Mouse (Mus musculus) gastrocnemius, adult 2 months (tissue): ENCODE results near the gene Pvr. TPM values are rescaled to one million over a fixed set of nuclear protein-coding genes. Genes with fewer than 3 reads are reported as not detected.

ENCODE experiments used
- DNase-seq: peaks from one replicate; pipeline ENCODE4 v3.0.0; 2022
- H3K27ac ChIP-seq: fragments of 200-600 bp; 2 replicates; pipeline ENCODE4 v1.8.1; 2022; ENCODE audit warnings: mild to moderate bottlenecking
- H3K4me3 ChIP-seq: fragments of 200-600 bp; 2 replicates; pipeline ENCODE4 v1.8.1; 2022; ENCODE audit warnings: mild to moderate bottlenecking, moderate library complexity
- CTCF ChIP-seq: fragments of 200-600 bp; IDR thresholded peaks from 2 replicates; pipeline ENCODE4 v1.8.1; 2022; ENCODE audit warnings: antibody characterized with exemption, mild to moderate bottlenecking, moderate library complexity
- intact Hi-C: fragments of 180-260 bp; cut with DNase I; formaldehyde crosslinking; loops from one replicate; pipeline ENCODE4 v1.15.1; 2025
- total RNA-seq, 2 experiments: library from RNA; stranded (reverse); gene quantifications; 2 replicates each; pipeline ENCODE4 v1.2.3; 2021

The Pvr gene
- total RNA-seq, 2 experiments from 2014 or later, result 5.9 to 6.3 TPM

GRCm38 (mm10) chr7:19876781-19877425, 44.1 kb downstream of the Pvr start:
- H3K4me3 ChIP-seq, result no peak overlapping the region
- no peak overlapping the region for H3K27ac ChIP-seq
- DNase-seq, result peak; percentile 23
- intact Hi-C loops, result no loop called here
- no peak for TF ChIP-seq CTCF

- H3K27ac ChIP-seq, result no peak overlapping the region
- peak; percentile 27 for DNase-seq
- intact Hi-C loops, result no loop called here
- peak; percentile 76 for TF ChIP-seq CTCF
- H3K4me3 ChIP-seq, result peak overlapping the region; percentile 23; the same call in 1 of the 2 replicates
Measured at GRCm38 (mm10) chr7:19875948-19876682, 44.8 kb downstream of the Pvr start.

- Histone ChIP-seq H3K27ac (no peak overlapping the region), H3K4me3 (no peak overlapping the region)
- peak; percentile 58 for TF ChIP-seq CTCF
- intact Hi-C loops, result no loop called here
- DNase-seq, result no peak
Measured at GRCm38 (mm10) chr7:19871943-19872601, 48.9 kb downstream of the Pvr start.

GRCm38 (mm10) chr7:19871137-19871621, 49.8 kb downstream of the Pvr start:
- no peak for DNase-seq
- intact Hi-C loops, result no loop called here
- no peak for TF ChIP-seq CTCF
- peak overlapping the region; percentile 51 for H3K27ac ChIP-seq
- H3K4me3 ChIP-seq, result no peak overlapping the region

- intact Hi-C loops, result no loop called here
- TF ChIP-seq CTCF, result no peak
Measured at GRCm38 (mm10) chr7:19867751-19868399, 53.1 kb downstream of the Pvr start.

GRCm38 (mm10) chr7:19866490-19866889, 54.5 kb downstream of the Pvr start:
- no peak for DNase-seq
- Histone ChIP-seq H3K4me3 (no peak overlapping the region), H3K27ac (no peak overlapping the region)
- intact Hi-C loops, result no loop called here
- no peak for TF ChIP-seq CTCF

More at GRCm38 (mm10) chr7:19867751-19868399, 53.1 kb downstream of the Pvr start:
- no peak overlapping the region for H3K27ac ChIP-seq
- no peak overlapping the region for H3K4me3 ChIP-seq
- no peak for DNase-seq

GRCm38 (mm10) chr7:19865246-19866036, 55.5 kb downstream of the Pvr start:
- intact Hi-C loops, result no loop called here
- no peak for DNase-seq
- H3K4me3 ChIP-seq, result no peak overlapping the region
- no peak for TF ChIP-seq CTCF
- no peak overlapping the region for H3K27ac ChIP-seq

GRCm38 (mm10) chr7:19864241-19864640, 56.7 kb downstream of the Pvr start:
- Histone ChIP-seq H3K4me3 (no peak overlapping the region), H3K27ac (peak overlapping the region; percentile 28; the same call in 1 of the 2 replicates)
- DNase-seq, result no peak
- TF ChIP-seq CTCF, result no peak
- intact Hi-C loops, result no loop called here

GRCm38 (mm10) chr7:19861199-19861598, 59.8 kb downstream of the Pvr start, which contains the start of gene Ceacam16:
Gene Ceacam16, minus strand, starts transcription at chr7:19861299.
- no peak within 1 kb of the TSS for H3K27ac ChIP-seq
- no peak for DNase-seq
- intact Hi-C loops, result no loop called here
- no peak for TF ChIP-seq CTCF
- H3K4me3 ChIP-seq, result no peak within 1 kb of the TSS

- intact Hi-C loops, result no loop called here
- H3K27ac ChIP-seq, result no peak overlapping the region
- H3K4me3 ChIP-seq, result no peak overlapping the region
- TF ChIP-seq CTCF, result no peak
- DNase-seq, result no peak
Measured at GRCm38 (mm10) chr7:19859740-19860139, 61.2 kb downstream of the Pvr start.

GRCm38 (mm10) chr7:19856283-19856682, 64.7 kb downstream of the Pvr start:
- no peak for DNase-seq
- no peak for TF ChIP-seq CTCF
- no peak overlapping the region for H3K4me3 ChIP-seq

GRCm38 (mm10) chr7:19855663-19856062, 65.3 kb downstream of the Pvr start:
- DNase-seq, result no peak
- Histone ChIP-seq H3K4me3 (no peak overlapping the region), H3K27ac (no peak overlapping the region)
- no peak for TF ChIP-seq CTCF
- intact Hi-C loops, result no loop called here

More at GRCm38 (mm10) chr7:19856283-19856682, 64.7 kb downstream of the Pvr start:
- intact Hi-C loops, result no loop called here
- H3K27ac ChIP-seq, result no peak overlapping the region

Other genes starting within 250 kb of the Pvr start
- gene Apoc2, start 243.2 kb downstream of the Pvr start, total RNA-seq, result not detected
- gene Gm44805, start 239.7 kb downstream of the Pvr start, total RNA-seq, result not detected
- not detected for gene Apoc4, start 239.7 kb downstream of the Pvr start, total RNA-seq
- gene Apoc1, start 228.5 kb downstream of the Pvr start, total RNA-seq, result 1 to 10 TPM in 1 of 2 experiments, under 1 TPM in 1; 0.64 to 1.1 TPM
- gene Apoe, start 222.0 kb downstream of the Pvr start, total RNA-seq, result 10 to 100 TPM; 38.0 to 61.8 TPM
- gene Tomm40, start 205.7 kb downstream of the Pvr start, total RNA-seq, result 10 to 100 TPM; 41.0 to 52.4 TPM
- gene Nectin2, start 170.7 kb downstream of the Pvr start, total RNA-seq, result 1 to 10 TPM; 1.4 to 1.5 TPM
- gene Bcam, start 150.1 kb downstream of the Pvr start, total RNA-seq, result 10 to 100 TPM; 21.9 to 26.7 TPM
- not detected for gene Cblc, start 124.4 kb downstream of the Pvr start, total RNA-seq
- gene Bcl3, start 98.4 kb downstream of the Pvr start, total RNA-seq, result 1 to 10 TPM; 1.3 to 1.5 TPM
- not detected for gene Gm19345, start 69.2 kb downstream of the Pvr start, total RNA-seq
- gene Ceacam16, start 59.9 kb downstream of the Pvr start, total RNA-seq, result not detected
- not detected for gene Ceacam19, start 33.2 kb downstream of the Pvr start, total RNA-seq
- not detected for gene Igsf23, start 29.6 kb upstream of the Pvr start, total RNA-seq
- not detected for gene Ceacam20, start 44.3 kb upstream of the Pvr start, total RNA-seq
- gene Nlrp9b, start 70.3 kb upstream of the Pvr start, total RNA-seq, result not detected
- gene Vmn1r91, start 178.5 kb upstream of the Pvr start, total RNA-seq, result not detected
- not detected for gene Gm16442, start 201.4 kb upstream of the Pvr start, total RNA-seq
- not detected for gene Vmn1r93, start 217.9 kb upstream of the Pvr start, total RNA-seq
- gene Vmn1r94, start 247.2 kb upstream of the Pvr start, total RNA-seq, result not detected